Mouse (Mus musculus) heart, postnatal 0 days (tissue): ENCODE data around the gene E330009J07Rik. TPM values are rescaled to one million over a fixed set of nuclear protein-coding genes. Genes with fewer than 3 reads are reported as not detected.

ENCODE experiments used
- ATAC-seq: fragments of 200-750 bp; cut with Nextera tagmentation; 2 replicates; pipeline ENCODE4 v1.8.0; 2017; ENCODE audit warnings: low read depth, moderate number of reproducible peaks, moderate library complexity; ENCODE audit not compliant: insufficient read depth
- DNase-seq: peaks from one replicate; pipeline ENCODE4 v3.0.0-alpha.2; 2016; ENCODE audit warnings: low spot score
- H3K27ac ChIP-seq: fragments of 300-500 bp; sonication (generic); 2 replicates; pipeline ENCODE4 v1.5.1; 2014; ENCODE audit warnings: low read depth, mild to moderate bottlenecking
- H3K27me3 ChIP-seq: fragments of 300-500 bp; sonication (generic); 2 replicates; pipeline ENCODE4 v1.6.1; 2014; ENCODE audit warnings: low read length, mixed read lengths; ENCODE audit not compliant: control insufficient read depth, insufficient read depth
- H3K36me3 ChIP-seq: fragments of 300-500 bp; sonication (generic); replicated peaks from 2 replicates; pipeline ENCODE4 v1.6.1; 2014; ENCODE audit warnings: low read length, mixed read lengths; ENCODE audit not compliant: control insufficient read depth, insufficient read depth
- H3K4me1 ChIP-seq: fragments of 300-500 bp; sonication (generic); 2 replicates; pipeline ENCODE4 v1.6.1; 2014; ENCODE audit warnings: antibody characterized with exemption; ENCODE audit not compliant: control insufficient read depth, insufficient read depth
- H3K4me2 ChIP-seq: fragments of 300-500 bp; sonication (generic); 2 replicates; pipeline ENCODE4 v1.6.1; 2014; ENCODE audit warnings: low read depth, mild to moderate bottlenecking, low read length, moderate library complexity
- H3K4me3 ChIP-seq: fragments of 300-500 bp; sonication (generic); 2 replicates; pipeline ENCODE4 v1.5.1; 2014; ENCODE audit warnings: low read depth, low read length
- H3K9ac ChIP-seq: fragments of 300-500 bp; sonication (generic); replicated peaks from 2 replicates; pipeline ENCODE4 v1.6.1; 2014; ENCODE audit warnings: low read depth, low read length, mixed read lengths
- H3K9me3 ChIP-seq: fragments of 300-500 bp; sonication (generic); replicated peaks from 2 replicates; pipeline ENCODE4 v1.6.1; 2016; ENCODE audit warnings: low read length; ENCODE audit not compliant: control insufficient read depth
- CTCF ChIP-seq: IDR thresholded peaks from 2 replicates; pipeline ENCODE4 v1.5.1; 2016; ENCODE audit warnings: antibody characterized with exemption, control low read depth, low read depth
- EP300 ChIP-seq: IDR thresholded peaks from 2 replicates; pipeline ENCODE4 v1.6.1; 2016; ENCODE audit warnings: antibody characterized with exemption, low read depth
- WGBS: fragments of 180-500 bp; shearing (Covaris S2); extraction: QIAGEN DNeasy Blood & Tissue Kit; methylation state at CpG from one replicate; pipeline ENCODE4 v1.1.7; 2014; 5-methylcytosine and 5-hydroxymethylcytosine counted together
- polyA plus RNA-seq: library from polyadenylated mRNA; unstranded; fragments of >200 nt; fragmentation: Nextera tagmentation; extraction: Ambion mirVana; gene quantifications from 2 replicates; pipeline ENCODE4 v1.2.1, GENCODE M21; 2015
- total RNA-seq: library from RNA; depleted of rRNA; stranded (reverse); fragments of >200 nt; gene quantifications from 2 replicates; pipeline ENCODE4 v1.2.3, GENCODE M21; 2014; ENCODE audit warnings: low replicate concordance

Gene E330009J07Rik
- total and polyA plus RNA-seq, 2 experiments from 2014 or later, result 1.1 to 13.7 TPM

GRCm38 (mm10) chr6:40441755-40442154 lies 5.8 kb upstream of the E330009J07Rik start:
- Histone ChIP-seq H3K4me3 (no peak overlapping the region), H3K4me2 (no peak overlapping the region), H3K27me3 (no peaks in the 10 kb centered on the region), H3K4me1 (no peaks in the 10 kb centered on the region), H3K9ac (no peak overlapping the region), H3K36me3 (no peaks in the 10 kb centered on the region), H3K9me3 (no peaks in the 10 kb centered on the region), H3K27ac (no peak overlapping the region)
- DNase-seq (no peak), ATAC-seq (no peak)
- no peak for TF ChIP-seq CTCF
- TF ChIP-seq EP300, result no peak
- 30% methylated on average over 3 of the region's 3 CpGs for WGBS

- WGBS, result 60% methylated on average over 3 of the region's 3 CpGs
- DNase-seq, result no peak
Measured at GRCm38 (mm10) chr6:40441276-40441675, 5.3 kb upstream of the E330009J07Rik start.

GRCm38 (mm10) chr6:40439731-40440130 lies 3.8 kb upstream of the E330009J07Rik start:
- no peak for ATAC-seq
- no peak overlapping the region for H3K4me2 ChIP-seq
- H3K27ac ChIP-seq, result no peak overlapping the region
- WGBS, result 21% methylated on average over 12 of the region's 12 CpGs
- H3K9ac ChIP-seq, result no peak overlapping the region
- no peak for TF ChIP-seq CTCF
- TF ChIP-seq EP300, result no peak
- H3K4me1 ChIP-seq, result peaks cover 4% of the 10 kb centered on the region; the same call in 1 of the 2 replicates
- no peak overlapping the region for H3K4me3 ChIP-seq
- no peak for DNase-seq
- peaks cover 2% of the 10 kb centered on the region; the same call in 1 of the 2 replicates for H3K27me3 ChIP-seq
- H3K36me3 ChIP-seq, result no peaks in the 10 kb centered on the region
- H3K9me3 ChIP-seq, result no peaks in the 10 kb centered on the region

More at GRCm38 (mm10) chr6:40441276-40441675, 5.3 kb upstream of the E330009J07Rik start:
- no peak for ATAC-seq
- H3K4me1 ChIP-seq, result no peaks in the 10 kb centered on the region
- no peak overlapping the region for H3K4me2 ChIP-seq
- no peak overlapping the region for H3K9ac ChIP-seq
- no peaks in the 10 kb centered on the region for H3K27me3 ChIP-seq
- no peaks in the 10 kb centered on the region for H3K9me3 ChIP-seq
- H3K36me3 ChIP-seq, result no peaks in the 10 kb centered on the region
- no peak overlapping the region for H3K27ac ChIP-seq
- H3K4me3 ChIP-seq, result no peak overlapping the region
- TF ChIP-seq EP300 (no peak), CTCF (no peak)

GRCm38 (mm10) chr6:40438936-40439335 lies 3.0 kb upstream of the E330009J07Rik start, which contains the start of gene Wee2:
TSS of gene Wee2 (plus strand) at chr6:40439088.
- Histone ChIP-seq H3K36me3 (no peaks in the 10 kb centered on the region), H3K9ac (no peak within 1 kb of the TSS), H3K4me3 (no peak within 1 kb of the TSS), H3K27me3 (peaks cover 7% of the 10 kb centered on the region; the same call in 1 of the 2 replicates), H3K27ac (no peak within 1 kb of the TSS), H3K4me2 (no peak within 1 kb of the TSS), H3K4me1 (peaks cover 4% of the 10 kb centered on the region; the same call in 1 of the 2 replicates), H3K9me3 (no peaks in the 10 kb centered on the region)
- ATAC-seq (no peak), DNase-seq (no peak)
- WGBS, result 69% methylated on average over 5 of the region's 5 CpGs
- TF ChIP-seq EP300 (no peak), CTCF (no peak)

DNA sequence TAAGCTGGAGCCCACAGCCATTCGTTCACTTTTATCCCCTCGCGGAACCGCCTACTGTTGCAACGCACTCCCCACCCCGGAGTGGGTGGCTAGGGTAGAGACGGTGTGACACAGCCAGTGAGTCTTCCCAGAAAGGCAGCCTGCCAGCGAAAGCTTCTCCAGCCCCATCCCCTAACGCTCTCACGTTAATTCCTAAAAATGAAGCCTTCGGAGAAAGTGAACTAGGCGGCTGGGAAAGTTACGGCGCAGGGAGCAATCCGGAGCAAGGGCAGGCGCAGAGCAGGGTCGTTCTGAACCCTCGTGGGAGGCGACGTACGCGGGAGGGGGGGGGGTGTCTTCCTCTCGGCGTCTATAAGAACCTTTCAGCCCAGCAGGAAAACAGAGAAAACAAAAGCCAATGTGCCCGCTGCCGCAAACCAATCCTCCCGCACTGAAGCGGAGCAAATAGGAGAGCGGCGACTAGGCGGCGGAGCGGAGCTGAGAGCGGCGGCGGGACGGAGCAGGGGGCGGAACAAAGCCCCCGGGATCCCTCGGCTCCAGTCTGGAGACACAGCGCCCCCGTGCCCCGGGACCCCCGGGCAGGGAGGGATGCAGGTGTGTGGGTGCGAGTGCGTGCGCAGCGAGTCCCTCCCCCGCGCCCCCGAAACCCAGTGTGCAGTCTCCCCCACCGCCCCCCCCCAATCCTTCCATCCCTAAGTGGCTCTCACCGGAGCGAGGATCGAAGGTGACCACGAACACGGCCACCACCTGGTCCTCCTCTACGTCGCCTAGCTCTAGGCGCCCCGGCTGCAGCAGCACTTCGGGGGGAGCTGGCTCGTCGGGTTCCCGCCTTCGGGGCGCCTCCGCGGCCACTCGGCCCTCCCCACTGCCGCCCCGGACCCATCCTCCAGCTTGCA lies 536 bp downstream of the E330009J07Rik start:
- ATAC-seq (peak; percentile 54), DNase-seq (peak; percentile 11)
- H3K36me3 ChIP-seq, result no peaks in the 10 kb centered on the region
- H3K4me1 ChIP-seq, result peaks cover 4% of the 10 kb centered on the region; the same call in 1 of the 2 replicates
- no peak overlapping the region for H3K27ac ChIP-seq
- H3K4me3 ChIP-seq, result peak overlapping the region; percentile 86
- peak overlapping the region; percentile 99 for H3K4me2 ChIP-seq
- H3K9ac ChIP-seq, result peak overlapping the region; percentile 70
- under 1% methylated on average over 62 of the region's 72 CpGs for WGBS
- H3K27me3 ChIP-seq, result peaks cover 7% of the 10 kb centered on the region; the same call in 1 of the 2 replicates
- TF ChIP-seq CTCF (no peak), EP300 (no peak)
- no peaks in the 10 kb centered on the region for H3K9me3 ChIP-seq
